Mouse (Mus musculus) thymus, adult 18-20 months (tissue): ENCODE measurements at regions not wholly inside any gene's neighbourhood (a gene's known extent, or its start where the extent isn't known, plus 50 kb on each side); places are given as distances from the start of the nearest gene placed in this dataset.

Source experiments
- DNase-seq, 2 experiments: peaks; one replicate each; pipeline ENCODE4 v3.0.0; 2022; ENCODE audit warnings: mixed read lengths in 2 of 2

DNA sequence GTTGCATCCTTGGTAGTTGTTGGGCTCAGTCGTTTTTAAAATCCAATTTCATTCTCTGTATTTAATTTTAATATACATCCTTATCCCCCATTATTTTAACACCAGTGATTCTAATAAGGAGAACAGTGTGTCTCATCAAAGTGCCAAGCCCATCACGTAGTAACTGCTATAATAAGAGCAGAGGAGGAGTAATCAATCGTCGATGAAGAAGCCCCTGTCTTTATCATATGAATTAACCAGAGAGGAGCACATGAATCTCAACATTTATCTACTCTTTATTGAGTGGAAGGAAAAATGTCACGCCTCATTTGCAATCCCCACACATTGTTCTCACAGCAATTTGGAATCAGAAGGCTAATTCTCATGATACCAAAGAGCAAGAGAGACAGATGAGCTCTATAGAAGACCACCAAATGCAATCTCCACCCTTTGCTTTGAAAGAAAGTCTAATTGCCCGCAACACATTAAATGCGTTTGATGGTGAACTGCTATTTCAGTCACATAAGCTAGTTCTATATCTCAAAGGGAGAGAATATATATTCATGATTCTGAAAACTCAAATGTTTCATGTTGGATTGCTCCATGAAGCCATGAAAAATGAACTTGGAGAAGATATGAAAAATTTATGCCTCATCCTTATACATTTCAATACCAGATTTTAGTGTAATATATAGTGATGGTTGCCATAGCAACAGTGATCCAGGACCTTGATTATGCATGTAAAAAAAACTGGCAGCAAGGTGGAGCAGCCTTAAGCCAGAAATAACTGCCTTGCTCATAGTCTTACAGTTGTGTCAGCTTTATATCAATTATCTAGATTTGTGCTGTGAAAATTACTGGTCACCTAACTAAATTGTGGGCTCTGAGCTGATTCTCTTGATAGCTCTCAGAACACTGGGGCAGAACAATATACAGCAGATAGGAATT is 244.2 kb downstream of the Tmsb4x start:
- no peak for DNase-seq

DNA sequence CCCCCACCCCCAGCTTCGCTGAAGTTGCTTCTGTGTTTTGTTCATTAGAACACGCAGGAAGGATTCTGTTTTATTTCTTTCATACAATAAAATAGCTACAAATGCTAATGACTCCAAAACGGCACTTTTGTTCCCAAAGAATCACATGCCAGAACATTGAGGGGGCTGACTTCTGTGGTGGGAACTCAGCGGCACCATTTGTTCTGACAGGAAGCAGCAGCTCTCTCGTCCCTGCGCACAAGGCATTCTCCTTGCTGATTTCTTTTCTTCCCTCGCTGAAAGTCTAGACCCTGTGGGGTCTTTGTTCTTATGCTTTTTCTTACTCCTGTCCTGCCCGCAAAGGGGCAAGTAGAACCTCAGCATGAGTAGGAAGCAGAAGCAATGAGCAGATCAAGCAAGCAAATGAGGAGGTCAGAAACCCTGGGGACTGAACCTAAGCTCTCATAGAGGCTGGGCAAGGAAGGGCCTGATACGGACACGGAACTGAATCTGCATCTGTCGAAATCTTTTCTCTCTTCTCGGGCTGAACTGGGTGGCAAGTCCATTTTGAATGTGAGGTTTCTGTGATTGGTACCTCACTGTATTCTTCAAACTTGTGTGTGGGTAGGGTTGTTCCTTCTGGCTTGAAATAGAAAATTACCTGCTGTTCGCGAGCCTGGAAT is 256.5 kb downstream of the Tmsb4x start:
- DNase-seq = peak in 1 of 2 experiments; percentile 5

DNA sequence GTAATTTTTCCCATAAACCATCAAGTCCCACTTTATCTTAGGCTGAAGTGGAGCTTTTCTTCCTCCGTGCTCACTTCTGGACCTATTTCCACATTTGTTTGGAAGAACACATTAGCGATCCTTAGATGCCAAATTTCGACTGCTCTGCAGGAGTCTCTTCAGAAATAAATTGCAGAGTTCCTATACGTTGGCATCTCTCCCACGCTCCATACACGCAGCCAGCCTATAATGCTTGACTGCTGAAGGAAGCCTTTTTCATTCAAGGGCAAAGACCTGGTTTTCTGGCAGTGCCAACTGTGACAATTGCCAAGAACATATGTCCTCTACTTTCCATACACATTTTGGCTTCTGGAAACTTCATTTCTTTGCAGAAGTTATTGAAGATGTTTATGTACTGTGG is 258.1 kb downstream of the Tmsb4x start:
- no peak for DNase-seq

DNA sequence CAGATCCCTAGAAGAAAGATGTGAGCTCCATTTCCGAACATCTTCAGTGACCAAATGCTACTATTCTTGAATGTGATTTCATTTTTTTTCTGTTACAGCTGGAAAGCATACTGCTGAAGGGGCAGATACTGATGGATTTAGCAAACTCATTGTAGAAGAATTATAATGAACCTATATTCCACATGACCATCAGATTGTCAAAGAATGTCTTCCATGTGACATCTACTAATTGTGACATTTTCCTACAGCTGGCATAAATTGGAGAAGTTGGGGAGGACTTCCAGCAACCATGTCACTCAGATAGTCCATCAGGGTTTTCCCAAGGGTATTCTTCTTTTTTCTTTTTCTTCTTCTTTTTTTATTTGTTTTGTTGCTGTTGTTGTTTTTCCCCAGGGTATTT is 263.2 kb downstream of the Tmsb4x start:
- DNase-seq = no peak

DNA sequence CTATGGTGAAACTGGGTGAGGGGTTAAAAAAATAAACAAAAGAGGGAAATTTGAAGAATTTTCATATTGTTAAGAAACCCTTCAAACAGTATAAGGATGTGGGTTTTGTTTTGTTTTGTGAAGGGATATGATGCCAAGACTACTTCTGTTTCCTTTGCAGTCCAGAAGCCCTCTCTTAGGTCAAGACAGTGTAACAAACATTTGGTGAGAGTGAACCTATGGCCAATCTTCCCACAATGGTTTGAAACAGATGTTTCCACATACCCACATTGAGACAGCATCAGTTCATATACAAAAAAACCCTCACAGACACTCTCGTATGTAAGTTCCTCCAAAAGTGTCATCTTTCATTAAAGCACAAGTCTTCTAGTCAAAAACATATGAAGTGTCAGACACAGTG is 263.6 kb downstream of the Tmsb4x start:
- DNase-seq = no peak

DNA sequence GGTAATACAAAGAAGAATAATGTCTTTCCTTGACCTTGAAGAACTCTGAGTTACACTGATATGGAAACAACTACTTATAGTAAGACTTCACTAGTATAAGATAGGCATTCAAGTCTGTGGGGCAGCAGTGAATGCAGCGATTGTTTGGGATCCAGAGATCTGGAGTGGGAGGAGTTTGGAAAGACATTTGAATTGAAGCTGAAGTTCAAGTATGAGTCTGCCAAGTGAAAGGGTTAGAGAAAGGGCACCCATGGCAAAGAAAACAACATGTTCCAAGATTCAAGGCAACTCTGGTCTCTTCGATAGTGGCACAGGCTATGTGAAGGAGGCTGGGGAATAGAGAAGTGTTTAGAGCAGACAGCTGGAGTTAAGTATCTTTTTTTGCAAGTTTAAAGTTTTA is 275.3 kb downstream of the Tmsb4x start:
- no peak for DNase-seq

DNA sequence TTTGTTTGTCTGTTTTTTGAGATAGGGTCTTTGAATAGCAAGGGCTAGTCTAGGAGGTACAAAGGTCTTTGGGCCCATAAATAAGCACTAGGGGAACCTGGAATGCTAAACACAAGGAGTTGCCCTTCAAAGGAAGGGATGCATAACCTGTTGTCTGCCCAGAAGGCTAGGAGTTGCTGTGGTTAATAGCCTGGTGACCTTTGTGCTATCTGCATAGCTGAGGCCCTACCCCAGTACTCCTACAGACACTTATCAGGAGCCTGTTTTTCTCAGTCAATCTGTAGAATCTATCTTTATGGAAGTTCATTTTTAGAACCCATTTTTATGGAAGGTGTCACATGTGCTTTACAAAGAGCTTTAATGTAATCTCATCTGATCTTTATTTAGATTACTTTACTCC is 276.6 kb downstream of the Tmsb4x start:
- no peak for DNase-seq

DNA sequence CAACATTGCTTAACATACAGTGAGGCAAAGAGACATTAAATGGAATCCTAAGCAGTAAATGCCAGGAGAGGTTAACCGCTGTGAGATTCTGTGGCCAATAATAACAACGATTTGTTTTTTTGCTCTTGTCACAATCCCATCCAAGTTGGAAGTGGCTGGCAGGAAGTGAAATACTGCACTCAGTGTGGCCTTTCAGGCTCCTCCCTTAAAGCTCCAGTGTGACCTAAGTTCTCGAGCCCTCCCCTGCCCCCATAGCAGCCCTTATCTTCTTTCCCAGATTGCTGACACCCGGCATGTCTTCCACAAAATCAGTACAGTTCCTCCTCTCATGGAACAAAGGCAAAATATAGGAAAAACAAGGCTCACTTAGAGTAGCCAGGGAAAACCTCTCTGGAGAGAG is 278.1 kb downstream of the Tmsb4x start:
- no peak for DNase-seq

DNA sequence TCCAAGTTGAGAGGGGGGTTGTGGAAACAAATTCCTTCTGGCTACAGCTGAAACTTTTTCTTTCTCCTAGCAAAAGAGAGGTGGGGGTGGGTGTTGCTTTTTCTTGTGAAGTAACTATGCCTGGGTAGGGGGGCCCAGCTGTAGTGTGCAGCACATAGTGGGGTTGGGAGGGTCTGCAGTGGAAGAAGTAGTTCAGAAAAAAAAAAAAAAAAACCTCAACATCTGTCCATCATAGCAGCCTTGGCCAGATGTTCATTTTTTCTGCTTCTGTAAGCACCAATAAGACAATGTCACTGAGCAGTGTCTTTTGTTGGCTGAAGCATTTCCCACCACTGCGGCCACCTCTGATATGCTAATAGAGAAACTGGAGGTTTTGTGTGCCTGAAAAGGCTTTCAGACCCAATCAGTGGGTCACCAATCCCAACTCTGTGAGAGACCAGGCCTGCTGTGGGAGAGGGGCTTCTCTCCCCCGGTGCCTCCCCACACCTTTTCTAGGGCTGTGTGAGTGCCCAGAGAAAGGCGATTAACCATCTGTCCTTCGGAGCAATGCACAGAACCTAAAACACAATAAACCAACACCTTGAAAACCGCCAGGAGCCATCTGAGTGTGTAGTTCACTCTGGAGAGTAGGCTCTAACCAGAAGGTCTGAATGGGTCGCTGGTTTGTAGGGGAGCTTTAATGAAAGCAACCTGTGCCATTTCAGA is 279.2 kb downstream of the Tmsb4x start:
- no peak for DNase-seq

DNA sequence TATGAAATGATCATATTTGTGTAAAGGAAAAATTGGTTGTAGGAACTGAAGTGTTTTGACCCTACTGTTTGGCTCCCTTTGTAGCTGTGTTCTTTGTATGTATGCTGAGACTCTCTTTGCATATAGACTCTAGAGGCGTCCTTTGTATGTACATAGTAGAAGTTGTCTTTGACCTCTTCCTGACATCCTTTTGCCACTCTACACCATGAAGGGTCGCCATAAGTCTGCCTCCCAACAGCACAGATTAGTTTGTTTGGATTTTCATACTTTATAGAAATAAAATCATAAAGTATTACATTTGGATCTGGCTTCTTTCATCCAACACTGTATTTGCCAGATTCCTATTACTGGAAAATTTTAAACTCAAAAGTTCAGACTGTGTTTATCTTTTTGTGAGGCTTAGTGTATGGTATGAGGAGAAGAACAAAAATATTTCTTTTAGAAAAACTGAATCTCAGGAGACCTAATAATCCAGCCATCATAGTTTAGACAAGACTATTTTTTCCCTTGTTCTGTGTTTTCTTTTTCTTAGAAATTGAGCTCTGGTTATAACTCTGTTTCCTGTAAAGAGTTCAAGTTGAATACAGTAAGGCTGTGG is 293.7 kb downstream of the Tmsb4x start:
- no peak for DNase-seq

DNA sequence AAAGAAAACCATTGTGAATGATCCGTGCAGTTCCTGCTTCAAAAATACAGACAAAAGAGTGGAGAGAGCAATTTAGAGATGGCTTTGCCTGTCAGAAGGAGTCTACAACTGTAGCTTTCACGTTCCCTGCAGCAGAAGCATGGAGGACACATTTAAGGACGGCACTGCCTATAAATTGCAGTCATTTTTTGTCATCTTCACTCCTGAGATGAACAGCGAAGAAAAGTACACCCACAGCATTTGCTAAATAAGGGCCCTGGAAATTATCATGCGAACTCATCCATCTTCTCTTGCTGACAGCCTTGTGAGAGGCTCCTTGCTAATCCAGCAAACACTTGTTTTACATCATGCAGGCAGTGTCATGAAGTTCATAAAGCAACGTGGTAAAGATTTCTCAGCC is 302.5 kb downstream of the Tmsb4x start:
- DNase-seq = no peak

DNA sequence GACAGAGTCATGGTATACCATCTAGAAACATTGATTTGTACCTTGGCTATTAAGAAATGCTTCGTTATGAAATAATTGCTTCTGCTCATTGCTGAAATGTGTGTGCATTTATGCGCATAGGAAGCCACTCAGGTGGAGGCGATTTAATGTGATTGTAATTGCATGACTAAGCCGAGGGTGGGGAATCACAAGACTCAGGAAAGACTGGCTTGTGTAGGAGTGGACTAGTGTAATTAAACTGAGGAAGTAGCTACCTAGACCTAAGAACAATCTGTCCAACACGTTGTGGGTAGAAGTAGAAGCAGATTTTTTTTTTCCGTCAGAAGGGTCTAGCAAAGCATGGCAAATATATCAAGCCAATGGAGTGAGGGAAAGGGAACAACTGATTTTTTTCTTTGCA is 308.4 kb downstream of the Tmsb4x start:
- no peak for DNase-seq

DNA sequence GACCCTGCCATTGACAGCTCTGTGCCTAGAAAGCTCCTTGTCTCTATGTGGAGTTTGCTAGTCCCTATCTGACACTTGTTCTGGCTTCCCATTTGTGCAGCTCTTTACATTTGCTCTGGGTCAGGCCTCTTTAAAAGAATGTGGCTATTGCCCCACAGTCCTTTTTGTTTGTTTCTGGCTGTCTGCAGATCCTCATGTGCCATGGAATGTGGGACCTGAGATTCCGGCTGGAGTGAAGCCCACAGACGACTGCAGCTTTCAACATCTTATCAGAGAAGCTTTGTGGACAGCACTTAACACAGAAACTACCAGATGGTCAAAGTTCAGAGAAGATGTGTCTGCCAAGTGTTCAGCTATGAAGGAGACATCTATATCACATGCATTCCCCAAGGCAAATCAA is 309.7 kb upstream of the Egfl6 start:
- no peak for DNase-seq

DNA sequence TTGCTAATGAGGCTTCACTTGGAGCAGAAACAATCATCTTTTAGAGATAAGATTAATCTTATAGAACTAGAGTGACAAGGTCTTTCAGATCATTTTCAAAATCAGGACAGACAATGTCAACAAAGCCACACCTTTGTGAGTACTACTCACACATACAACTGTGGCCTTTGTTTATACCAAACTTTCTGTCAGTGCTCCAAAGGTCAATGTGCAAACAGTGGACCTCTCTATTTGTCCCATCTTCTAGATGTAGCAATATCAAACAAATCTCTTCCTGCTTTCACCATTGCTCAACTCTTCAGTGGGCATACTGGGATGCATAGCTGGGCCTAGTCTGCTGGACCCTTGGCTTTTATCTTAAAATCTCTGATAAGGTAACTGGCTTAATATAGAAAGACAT is 300.9 kb upstream of the Egfl6 start:
- no peak for DNase-seq

DNA sequence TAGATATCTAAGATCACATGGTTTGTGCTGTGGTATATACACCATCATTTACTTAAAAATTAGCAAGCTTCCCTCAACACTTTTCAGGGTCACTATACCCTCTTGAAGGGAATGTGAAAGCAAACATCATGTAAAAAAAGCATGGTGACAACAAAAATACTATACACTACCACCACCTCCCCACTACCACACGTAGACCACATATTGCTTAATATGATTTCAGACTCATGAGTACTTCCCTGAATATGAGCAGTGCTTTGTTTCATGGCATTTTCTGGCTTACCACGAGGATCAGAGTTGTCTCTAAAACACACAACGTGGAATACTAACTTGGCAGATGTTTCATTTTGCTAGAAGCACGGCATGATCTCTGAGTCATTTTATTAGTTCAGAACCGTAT is 284.0 kb upstream of the Egfl6 start:
- no peak for DNase-seq

DNA sequence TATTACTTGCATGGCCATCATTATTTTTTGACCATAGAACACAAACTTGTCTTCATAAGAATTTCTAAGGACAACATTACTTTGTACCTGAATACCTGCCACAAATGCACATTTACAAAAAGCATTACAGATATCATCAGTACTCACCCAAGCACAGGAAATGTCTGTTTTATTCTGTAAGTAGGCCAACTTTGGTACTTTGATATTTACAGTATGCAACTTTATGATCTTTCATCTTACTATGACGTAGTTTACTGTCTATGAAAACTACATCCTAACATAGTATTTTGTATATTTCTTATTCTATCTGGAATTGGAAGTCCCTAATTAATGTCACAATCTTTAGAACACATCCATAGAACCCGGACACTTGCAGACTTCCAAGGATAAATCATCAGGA is 282.2 kb upstream of the Egfl6 start:
- DNase-seq = no peak
